Mouse (Mus musculus): ENCODE results near the gene Pde4d.

Gene Pde4d

DNA sequence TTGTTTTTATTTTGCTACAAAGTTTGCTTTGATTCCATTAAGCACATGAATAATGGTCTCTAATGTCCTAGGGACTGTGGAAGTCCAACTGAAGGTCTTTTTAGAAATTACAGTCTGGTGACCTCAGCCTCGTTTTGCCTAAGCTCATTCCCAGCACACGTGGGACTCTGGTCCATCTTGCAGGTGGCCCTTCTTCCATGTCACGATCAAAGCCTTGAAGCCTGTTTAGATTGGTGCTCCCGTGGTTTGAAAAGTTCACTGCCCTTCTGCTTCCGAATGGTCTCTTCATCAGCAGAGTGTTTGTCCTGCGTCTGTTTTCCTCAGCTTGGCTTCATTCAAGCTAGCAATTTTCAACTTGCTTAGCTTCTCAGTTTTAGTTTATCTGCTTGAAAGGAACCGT lies 389.4 kb downstream of the Pde4d start:
- DNase-seq, result no peak

DNA sequence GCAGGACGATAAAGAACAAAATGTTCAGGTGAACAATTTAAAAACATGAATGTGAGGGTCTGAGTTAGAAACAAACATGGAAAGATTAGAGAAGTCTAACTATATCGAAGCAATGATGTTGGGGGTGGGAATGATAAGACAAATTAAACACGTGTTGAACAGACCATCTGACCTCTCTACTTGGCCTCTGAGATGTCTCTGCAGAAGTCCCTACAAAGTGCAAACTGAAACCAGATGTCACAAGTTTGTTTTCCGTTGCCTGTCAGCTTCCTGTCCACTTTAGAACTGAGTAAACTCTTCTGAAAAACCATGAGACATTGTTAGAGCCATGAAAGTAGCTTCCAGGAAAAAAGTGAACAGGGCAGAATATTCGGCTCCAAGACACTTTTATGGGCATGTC lies 404.3 kb downstream of the Pde4d start:
- DNase-seq, result no peak

DNA sequence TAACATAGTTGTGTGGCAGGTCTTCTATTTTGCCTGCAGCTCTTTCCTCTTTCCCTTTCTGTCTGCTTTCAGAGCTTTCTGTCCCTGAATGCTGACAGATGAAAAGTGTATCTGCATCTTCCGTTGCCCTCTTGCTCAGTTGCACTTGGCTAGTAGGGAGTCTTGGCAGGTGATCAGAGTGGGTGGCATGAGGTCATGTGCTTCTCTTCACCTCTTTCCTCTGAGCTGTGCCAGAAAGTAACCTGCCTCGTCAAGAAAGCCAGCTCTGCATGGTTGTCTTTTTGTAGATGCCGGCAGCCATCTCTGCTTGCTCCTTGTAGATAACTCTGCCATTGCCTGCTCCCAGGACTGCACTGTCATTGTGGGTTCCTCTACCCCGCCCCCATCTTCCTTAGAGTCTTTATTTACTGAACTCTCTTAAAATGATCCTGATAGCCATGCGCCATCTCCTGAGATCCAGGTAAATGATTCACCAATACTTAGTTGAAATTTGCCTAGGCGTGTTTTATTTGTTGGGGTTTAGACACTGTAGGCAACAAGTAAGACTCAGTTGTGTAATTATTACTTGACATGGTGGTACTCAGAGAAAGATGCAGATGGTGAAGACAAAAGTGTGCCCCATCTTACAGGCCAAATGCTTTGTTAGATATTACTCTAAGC lies 407.2 kb downstream of the Pde4d start:
- peak; percentile 84 for DNase-seq

DNA sequence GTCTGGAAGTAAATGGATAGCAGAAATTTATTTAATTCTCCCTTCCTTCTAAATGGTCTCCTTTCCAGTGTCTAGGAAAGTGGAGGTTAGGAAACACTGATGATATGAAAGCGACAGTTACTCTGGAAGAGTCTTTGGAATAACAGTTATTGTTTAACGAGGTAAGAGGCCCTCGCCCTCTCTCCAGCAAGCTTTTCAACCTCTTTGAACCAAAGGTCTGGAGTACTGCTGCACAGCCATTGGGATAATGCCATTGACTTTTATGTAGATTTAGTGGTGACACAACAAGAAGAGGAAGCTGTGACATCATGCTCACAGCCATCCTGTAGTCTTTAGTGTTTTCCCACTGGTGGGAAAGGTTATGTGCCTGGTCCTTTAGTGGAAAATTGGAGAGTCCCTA lies 409.6 kb downstream of the Pde4d start:
- peak; percentile 46 for DNase-seq

DNA sequence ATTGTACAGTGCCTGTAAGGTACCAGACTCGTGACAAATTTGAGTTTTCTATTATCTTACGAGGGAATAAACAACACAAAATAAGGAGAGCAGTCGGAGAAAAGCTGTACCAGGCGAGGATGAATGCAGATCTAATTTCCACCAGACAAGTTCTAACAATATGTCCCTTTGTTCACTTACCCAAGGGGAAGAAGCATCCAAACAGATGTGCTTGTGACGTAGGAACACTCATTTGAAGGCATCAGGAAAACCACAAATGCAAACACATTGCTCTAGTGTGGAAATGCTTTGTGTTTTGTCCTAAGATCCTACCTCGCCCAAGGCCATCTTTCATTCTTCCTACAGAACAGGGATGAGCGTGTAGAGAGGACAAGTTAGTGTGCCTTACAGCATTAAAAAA lies 411.0 kb downstream of the Pde4d start:
- DNase-seq, result no peak

DNA sequence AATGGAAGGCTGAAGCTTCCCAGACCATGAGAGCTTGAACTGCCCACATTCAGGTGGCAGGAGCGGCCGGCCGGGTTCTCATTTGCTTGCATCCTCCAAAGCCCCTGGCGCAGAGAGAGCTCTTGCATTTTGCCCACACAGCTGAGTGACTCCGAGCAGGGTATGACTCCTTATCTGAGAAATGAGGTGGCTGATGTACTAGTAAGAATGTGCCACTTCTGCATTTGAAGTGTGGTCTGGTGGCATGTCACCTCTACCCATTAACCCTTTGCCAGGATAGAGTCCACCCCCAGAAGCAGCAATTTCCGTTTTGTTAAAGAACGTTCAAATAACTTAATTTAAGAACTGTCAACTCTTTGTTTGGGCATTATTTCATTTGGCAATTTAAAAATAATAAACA lies 412.0 kb downstream of the Pde4d start:
- DNase-seq, result no peak

DNA sequence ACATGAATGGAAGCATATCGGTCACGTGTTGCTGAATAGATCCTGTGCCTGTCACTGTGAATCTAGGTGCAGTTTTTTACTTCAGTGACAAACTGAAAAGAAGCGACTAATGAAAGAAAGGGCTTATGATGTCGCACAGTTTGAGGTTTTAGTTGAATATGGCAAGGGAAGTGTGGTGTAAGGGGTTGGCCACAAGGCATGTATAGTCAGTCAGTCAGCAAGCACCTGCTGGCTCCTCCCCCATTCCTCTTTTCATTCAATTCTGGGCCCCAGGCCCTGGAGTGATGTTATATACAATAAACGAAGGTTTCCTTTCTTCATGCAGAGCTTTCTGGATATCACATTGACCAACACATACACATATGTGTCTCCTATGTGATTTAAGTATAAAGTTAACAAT lies 412.4 kb downstream of the Pde4d start:
- DNase-seq, result no peak

DNA sequence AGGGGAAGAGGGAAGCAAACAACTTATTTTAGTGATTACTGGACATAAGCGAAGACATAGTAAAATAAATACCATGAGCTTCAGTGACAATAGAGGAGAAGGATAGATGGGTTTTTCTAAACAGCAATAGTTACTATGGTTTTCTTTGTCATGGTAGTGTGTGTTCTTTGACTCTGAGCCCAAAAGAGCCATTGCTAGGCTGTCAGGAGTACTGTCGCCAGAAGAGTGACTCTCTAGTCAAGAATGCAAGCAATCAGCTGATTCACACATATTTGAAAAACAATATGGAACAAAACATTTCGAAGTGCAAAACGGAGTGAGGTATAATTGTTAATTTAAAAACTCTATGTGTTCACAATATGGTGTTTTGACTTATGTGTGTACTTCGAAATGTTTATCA lies 450.4 kb downstream of the Pde4d start:
- DNase-seq, result no peak

DNA sequence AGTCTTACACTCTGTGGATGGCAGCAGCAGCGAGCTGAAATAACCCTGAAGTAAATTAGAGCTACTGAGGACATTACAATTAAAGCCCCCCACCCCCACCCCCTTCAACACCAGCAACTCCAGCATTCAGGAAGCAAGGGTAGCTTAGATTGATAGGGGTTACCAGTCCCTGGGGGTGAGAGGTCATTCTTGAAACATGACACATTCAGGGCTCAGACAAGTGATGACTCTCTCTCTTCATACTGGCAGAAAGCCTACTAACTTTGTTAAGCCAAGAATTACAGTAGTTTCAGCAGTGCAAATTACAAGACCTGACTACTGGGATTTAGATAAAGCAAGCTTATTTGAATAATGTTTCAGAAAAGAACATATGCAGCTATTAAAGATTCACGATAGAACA lies 455.4 kb downstream of the Pde4d start:
- DNase-seq, result no peak

DNA sequence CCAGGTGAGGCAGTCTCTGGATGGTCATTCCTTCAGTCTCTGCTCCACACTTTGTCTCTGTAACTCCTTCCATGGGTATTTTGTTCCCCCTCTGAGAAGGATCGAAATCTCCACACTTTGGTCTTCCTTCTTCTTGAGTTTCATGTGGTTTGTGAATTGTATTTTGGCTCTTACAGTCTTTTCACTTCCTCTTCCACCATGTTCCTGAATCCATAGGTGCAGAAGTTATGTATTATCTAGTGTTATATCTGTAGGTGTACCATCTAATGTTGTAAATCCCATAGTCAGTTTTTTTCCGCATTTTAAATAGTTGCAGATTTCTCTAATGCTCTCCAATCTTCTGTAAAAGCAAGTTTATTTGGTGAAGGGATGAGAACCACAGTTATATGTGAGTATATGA lies 459.4 kb downstream of the Pde4d start:
- DNase-seq, result no peak

DNA sequence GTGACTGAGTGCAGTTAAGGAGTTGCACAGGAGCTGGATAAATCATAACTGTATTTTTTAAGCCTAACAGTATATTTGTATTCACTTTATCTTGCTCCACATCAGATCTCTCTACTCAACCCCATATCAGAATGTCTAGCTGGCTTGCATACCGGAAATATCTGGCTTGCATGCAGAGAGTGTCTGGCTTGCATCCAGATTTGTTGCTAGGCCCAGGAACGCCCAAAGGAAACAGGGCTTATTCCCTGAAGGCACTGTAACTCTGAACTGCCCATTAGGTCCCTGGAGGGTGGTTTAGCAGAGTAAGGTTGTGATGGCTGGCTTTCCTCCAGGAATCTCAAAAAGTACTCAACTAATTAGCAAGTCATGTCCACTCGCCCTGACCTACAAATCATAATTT lies 464.9 kb downstream of the Pde4d start:
- DNase-seq, result peak; percentile 9

DNA sequence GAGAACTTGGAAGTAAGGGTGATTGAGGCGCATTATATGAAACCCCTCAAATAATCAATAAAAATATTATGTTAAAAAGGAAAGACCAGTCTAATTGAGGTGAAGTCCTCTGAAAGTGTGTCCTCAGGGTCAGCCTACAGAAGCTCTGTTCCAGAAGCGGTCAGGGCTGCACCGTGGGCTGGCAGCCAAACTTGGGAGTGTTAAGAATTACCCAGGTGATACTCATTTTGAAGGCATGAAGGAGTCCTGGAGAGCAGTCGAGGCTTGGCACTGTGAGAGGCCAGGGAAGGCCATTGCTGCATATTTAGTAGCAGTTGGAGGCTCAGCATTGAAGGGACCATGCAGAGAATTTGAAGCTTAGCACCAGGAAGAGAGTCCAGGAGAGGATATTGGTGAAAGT lies 471.4 kb downstream of the Pde4d start:
- DNase-seq, result peak; percentile 74

DNA sequence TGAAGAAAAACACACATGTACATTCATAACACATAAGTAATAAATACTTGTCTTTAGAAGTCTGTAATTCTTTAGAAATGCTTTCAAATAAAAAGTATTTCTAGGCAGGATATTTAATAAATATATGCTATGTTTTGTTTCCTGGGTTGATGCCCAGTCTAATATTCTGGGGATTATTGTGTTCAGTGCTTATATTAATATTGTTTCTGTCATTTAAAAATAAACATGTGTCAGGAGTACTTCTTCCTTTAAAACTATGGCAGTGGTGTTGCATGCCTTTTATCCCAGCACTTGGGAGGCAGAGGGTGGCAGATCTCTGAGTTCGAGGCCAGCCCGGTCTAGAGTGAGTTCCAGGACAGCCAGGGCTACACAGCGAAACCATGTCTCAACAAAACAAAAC lies 485.1 kb downstream of the Pde4d start:
- no peak for DNase-seq

DNA sequence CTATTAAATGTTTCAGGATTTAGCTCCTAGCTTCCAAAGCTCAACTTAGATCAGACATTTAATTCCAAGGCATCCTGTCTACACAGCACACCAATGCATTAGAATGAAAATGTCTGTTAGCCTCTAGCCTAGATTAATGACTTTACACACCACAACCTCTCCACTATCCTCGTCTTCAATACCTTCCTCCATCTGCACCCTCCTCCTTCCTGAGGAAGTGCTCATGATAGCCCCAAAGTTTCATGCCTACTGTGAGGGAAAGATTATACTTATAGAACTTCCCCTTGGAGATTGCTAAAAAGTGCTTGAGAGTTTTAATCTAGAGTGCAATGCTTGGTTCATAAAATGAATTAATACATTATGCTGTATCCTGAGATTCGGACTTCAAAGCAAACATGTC lies 487.5 kb downstream of the Pde4d start:
- DNase-seq, result no peak

DNA sequence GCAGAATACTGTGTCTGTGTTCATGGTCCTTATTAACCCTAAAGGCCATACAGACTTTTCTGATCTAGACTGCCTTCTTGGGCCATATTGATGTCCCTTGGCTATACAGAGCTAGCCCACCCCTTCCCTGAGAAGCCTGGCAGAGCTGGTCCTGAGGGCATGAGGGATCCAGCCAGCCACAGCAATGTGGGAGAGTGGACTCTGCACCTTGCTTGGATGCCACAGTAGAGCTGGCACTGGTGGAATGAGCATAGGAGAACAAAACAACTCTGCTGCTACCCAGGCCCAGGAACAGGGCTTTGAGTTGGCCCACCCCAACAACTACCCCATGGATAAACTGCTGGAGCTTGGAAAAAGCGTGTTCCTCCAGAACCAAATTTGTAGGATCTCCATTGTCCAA lies 503.2 kb downstream of the Pde4d start:
- peak; percentile 51 for DNase-seq

DNA sequence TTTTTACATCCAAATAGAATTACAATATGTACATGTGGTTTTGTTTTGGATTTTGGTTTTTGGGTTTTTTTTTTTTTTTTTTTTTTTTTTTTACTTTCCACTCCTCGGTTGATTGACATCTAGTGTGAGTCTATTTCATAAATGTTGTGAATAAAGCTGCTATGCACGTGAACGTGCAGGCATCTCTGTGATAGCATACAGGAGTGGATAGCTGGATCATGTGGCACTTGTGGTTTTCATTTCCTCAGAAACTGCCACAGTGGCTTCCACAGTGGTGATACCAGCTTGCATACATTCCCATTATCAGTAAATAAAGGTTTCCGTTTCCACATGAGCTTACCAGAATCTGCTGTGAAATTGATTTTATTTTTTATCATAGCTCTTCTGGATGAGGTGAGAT lies 506.3 kb downstream of the Pde4d start:
- DNase-seq, result no peak

DNA sequence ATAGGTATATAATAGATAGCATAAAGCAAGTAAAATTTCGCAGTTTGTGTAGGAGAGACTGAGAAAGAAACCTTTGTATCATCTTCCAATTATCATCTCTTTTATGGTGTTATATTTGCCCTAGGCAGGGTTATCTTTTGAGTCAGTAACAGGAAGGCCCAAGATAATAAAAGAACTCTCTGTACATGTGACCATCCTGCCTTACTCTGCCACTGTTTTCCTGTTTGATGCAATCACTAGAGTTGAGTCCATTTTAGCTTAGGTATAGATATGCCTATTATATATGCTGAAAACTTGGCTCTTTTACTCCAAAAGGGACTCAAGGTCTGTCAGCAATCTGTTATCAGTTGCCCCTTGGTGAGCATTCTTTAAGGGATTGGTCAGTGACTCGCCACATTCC lies 514.3 kb downstream of the Pde4d start:
- DNase-seq, result no peak

DNA sequence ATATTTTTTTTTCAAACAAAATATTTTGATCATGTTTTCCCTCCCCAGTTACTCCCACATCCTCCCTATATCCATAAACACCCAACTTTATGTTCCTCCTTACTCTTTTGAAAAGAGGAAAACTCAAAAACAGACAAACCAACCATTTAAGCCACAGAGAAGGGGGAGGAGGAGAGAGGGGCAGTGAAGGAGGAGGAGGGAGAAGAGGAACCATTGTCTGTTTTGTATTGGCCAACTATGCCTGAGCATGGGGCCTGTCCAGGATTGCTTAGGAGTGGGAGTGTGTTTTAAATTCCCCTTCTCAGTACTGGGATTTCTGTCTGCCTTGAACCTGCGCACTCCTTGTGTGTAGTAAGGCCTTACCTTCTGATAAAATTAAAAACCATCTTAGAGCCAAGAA lies 531.4 kb downstream of the Pde4d start:
- no peak for DNase-seq

DNA sequence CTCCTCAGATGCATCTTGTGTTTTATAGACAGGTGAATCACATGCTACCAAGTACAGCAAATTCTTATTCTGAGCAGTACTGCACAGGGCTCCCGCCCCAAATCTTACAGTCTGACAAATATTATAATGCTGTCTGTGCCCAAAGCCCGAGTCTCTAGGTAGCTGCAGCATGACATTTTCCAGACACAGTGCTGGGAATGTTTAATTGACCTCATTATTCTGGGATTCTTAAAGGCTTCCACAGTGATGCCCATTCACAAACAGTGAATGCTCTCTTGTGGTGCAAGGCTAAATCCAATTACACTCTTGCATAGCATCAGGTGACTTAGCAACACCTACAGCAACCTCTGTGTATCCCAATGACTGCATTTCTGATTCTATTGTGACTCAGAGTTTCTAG lies 549.0 kb downstream of the Pde4d start:
- DNase-seq, result no peak

DNA sequence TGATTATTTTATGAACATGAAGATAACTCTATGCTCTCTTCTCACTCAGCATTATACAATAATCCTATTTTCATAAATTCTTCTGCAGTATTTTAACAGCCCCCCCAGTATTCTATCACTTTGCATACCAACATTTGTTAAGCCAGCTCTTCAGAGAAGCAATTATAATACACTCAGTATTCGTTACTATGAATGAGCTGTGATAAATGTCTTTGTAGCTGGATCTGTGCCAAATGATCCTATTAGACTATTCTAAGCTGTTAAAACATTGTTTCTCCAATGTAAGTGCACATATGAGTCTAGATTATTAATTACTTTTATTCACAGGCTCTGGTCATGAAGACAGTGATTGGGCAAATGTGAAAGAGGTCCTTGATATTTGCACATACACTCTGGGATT lies 575.0 kb downstream of the Pde4d start:
- DNase-seq, result no peak

DNA sequence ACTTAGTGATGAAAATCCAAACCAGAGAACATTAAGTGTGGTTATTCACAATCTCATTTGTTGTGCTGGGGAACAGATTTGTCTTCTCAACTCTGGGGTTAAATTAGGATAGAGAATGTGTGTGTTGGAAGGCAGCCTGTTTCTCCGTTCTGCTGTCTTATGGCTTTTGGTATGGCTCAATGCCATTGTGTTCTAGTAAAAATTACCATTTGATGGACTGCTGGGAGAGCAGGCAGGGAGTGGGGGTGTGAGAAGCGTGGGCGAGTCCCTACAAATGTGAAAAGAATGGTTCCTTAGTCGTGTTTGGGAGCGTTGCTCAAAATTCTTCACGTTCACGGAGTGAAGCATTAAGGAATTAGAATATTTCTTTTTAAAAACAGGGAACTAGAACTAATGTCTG lies 597.4 kb downstream of the Pde4d start:
- no peak for DNase-seq

DNA sequence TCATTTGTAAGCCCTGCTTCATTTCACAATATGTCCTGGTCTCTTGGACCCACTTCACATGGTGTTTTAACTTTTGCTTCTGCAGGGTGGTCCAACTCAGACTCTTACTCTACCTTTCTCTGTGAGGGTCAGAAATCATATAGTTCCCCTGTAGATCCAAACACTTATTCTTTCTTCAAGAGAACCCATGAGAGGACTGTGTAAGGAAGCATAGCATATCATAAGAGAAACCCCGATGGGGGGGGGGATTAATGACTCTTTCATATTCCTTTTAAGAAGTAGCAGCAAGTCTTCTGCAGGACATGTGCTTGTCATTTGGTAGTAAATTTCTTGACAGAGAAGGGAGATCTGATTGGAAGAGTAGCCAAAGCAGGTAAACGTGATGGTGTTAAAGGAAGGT lies 603.1 kb downstream of the Pde4d start:
- no peak for DNase-seq

DNA sequence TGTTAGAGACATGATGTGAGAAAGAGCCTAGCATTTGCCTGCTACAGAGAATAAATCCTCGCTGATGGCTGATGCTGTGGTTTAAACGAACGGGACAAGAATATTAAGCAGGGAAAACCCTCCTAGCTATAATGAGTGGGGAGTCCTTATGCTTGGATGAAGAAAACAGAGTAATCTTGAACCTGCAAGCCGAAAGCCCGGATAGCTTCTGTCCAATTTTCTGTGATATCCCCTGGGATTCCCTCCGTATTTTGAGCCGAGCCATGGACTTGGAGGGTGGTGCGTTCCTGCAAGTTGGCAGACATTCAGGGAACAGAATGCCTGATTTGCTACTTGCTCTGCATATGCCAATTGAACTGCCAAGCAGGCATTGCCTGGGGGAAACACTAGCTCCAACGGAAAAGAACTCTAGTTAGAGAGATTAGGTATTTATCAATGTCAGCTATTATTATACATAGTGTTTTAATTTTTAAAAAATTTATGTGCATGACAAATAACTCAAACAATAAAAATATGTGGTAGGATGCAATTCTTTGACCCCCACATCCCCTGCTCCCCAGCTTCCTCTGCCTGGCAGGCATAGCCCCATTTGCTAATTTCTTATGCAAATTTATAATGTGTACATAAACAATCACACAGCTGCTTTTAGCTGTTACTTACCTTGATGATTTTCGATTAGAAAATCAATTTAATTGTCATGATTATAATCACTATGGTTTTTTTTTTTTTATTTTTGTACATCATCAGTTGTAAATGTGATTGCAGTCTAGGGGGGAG lies 603.7 kb downstream of the Pde4d start:
- DNase-seq, result peak; percentile 13

DNA sequence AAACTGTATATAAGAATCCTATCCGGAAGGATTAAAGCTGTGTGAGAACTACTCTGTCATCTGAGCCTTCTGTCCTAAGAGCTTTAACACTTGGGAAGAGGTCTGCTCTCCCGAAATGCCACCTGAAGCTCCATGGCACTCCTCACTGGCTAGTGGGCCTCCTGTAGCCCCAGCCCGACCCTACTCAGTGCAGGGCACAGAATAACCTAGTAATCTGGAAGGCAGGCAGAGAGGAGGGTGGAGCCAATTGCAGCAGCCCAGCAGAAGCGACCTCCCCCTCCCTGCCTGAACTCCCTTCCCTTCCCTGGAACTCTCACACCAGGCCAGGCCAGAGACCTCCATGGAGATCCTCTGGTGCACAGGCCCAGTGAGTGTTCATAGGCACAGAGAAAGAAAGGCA lies 608.3 kb downstream of the Pde4d start:
- no peak for DNase-seq

DNA sequence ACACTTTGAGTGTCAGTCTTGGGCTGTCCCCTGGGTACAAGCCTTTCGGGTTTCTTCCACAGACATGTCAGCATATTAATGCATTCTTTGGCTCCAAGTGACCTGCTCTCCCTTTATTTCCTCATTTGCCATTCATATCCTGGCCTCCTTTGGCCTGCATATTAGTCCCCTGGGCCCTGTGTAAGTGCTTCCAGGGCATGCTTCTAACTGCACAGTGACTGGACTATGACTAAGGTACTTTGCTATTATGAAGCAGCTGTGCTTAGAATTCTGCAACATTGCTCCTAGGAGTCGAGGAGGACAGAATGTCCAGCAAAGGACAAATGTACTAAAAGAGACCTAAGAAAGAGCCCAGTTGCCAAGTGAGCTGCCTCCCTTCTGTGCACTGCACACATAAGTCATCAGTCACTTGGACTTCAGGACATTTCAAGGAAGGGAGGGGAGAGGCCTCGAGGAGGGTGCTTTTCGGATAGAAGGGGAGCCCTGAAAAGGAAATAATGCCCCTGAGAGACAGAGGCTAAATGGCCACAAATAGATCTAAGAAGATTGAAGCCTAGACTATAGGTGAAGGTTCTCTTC lies 616.9 kb downstream of the Pde4d start:
- DNase-seq, result peak; percentile 28
